Mouse (Mus musculus) liver, embryonic 14.5 days (tissue): ENCODE results near the gene Pkp1.

Experiments
- CTCF ChIP-seq: IDR thresholded peaks from 2 replicates; pipeline ENCODE4 v1.5.1; 2016; ENCODE audit warnings: antibody characterized with exemption, low read depth, control low read depth
- EP300 ChIP-seq: IDR thresholded peaks from 2 replicates; pipeline ENCODE4 v1.6.1; 2016; ENCODE audit warnings: antibody characterized with exemption, low read depth

DNA sequence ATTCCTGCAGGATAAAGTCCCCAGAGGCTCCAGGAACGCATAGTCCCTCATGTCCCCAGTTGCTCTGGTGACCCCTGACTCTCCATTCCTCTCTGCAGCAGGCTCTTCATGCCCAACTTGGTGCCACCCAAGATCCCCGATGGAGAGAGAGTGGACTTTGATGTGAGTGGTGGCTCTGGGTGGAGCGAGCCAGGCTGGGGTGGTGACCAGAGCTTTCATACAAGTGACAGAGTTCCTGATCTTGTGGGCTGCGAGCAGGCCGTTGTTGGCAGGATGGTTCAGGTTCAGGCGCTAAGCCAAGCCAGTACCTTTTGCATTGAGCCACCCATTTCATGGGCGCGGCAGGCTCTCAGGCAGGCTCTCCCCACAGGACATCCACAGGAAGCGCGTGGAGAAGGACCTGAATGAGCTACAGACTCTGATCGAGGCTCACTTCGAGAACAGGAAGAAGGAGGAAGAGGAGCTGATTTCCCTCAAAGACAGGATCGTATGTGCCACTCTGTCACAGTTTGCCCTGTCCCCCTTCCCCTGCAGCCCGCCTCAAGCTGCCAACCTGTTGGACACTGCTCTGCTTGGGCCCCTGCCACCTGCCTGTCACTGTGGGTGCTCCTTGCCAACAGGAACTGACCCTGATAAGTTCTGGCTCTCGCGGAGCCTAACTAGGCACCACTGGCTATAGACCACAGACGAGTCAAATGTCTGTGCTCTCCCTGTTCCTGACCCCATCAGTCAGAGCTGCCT is 71.2 kb downstream of the Pkp1 start:
- TF ChIP-seq CTCF = no peak
- TF ChIP-seq EP300 = no peak
